Mouse (Mus musculus) megakaryocyte, embryonic 14.5 days (primary cell): ENCODE measurements around the gene C9.
A peak's percentile ranks its signal among the peaks of the same experiment; 100 is the strongest.

Experiments
- FLI1 ChIP-seq: IDR thresholded peaks from 2 replicates; pipeline ENCODE4 v1.6.1; 2012; ENCODE audit warnings: low read length, inconsistent platforms, mixed read lengths
- GATA1 ChIP-seq: IDR thresholded peaks from 3 replicates; pipeline ENCODE4 v1.6.1; 2012; ENCODE audit warnings: mixed read lengths, low read length, inconsistent platforms, borderline replicate concordance

GRCm38 (mm10) chr15:6519417-6520255 is 74.5 kb downstream of the C9 start:
- TF ChIP-seq FLI1: no peak
- TF ChIP-seq GATA1: 0 out of 3 replicates have a peak, but pooled peaks have one; percentile 25
